Mouse (Mus musculus): ENCODE results near the gene Cpsf6. TPM values are rescaled to one million over a fixed set of nuclear protein-coding genes. Genes with fewer than 3 reads are reported as not detected.
"Not testable (repeated sequence)": the region's sequence is repeated elsewhere in the genome, so short reads cannot be mapped to it uniquely, and the experiment has no call there.

The Cpsf6 gene
- total RNA-seq, 1 experiment from 2014 or later: 152 TPM

GRCm38 (mm10) chr10:117402403-117403333 lies 22.9 kb upstream of the Cpsf6 start:
- peak; percentile 46; the same call in 1 of the 2 replicates for ATAC-seq (replicated peaks; ENCODE audit: low read depth, poor library complexity, severe bottlenecking)

GRCm38 (mm10) chr10:117401364-117401763 lies 21.5 kb upstream of the Cpsf6 start:
- ATAC-seq (replicated peaks; ENCODE audit: low read depth, poor library complexity, severe bottlenecking): no peak

GRCm38 (mm10) chr10:117400246-117400954 lies 20.6 kb upstream of the Cpsf6 start:
- ATAC-seq (replicated peaks; ENCODE audit: low read depth, poor library complexity, severe bottlenecking): no peak

DNA sequence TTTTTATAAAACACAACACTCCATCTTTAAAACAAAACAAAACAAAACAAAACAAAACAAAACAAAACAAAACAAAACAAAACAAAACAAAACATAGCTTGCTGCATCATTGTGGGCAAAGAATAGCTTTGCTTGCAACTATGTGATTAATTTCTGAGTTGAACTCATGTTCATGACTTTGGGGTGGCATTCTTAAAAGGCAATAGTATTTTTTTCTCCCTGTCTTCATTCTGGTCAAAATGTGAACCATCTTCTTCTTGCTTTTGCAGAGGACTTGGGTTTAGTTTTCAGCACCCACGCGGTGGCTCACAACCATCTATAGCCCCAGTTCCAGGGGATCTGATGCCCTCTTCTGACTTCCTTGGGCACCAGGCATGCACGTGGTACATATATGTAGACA lies 20.0 kb upstream of the Cpsf6 start:
- no peak for ATAC-seq (replicated peaks; ENCODE audit: low read depth, poor library complexity, severe bottlenecking)

GRCm38 (mm10) chr10:117399196-117399595 lies 19.4 kb upstream of the Cpsf6 start:
- ATAC-seq (replicated peaks; ENCODE audit: low read depth, poor library complexity, severe bottlenecking): no peak

DNA sequence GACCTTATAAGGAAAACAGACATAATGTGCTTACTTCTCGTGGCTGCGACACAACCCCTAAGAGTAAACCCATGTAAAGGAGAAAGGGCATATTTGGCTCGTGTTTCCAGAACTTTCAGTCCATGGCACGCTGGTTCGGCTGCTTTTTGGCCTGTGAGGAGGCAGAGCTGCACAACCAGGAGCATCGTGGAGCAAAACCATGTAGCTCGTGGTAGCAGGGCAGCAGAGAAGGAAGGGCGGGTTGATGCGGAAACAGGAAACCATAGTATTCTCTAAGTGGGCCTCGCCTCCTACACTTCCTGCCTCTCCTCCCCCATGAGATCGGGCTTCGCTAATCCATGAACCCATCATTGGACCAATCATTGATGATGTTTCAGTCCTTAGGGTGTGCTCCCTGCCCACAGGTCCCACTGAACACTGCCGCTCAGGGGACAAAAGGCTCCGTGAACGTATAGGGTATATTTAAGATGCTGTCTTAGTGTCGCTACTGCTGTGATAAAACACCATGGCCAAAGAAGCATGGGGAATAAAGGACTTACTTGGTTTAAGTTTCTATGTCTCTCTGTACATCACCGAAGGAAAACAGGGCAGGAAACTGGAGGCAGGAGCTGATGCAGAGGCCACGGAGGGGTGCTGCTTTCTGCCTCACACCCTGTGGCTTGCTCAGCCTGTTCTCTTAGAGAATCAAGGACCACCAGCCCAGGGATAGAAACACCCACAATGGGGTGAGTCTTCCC lies 18.4 kb upstream of the Cpsf6 start:
- 0 out of 2 replicates have a peak, but pooled peaks have one; percentile 15 for ATAC-seq (replicated peaks; ENCODE audit: low read depth, poor library complexity, severe bottlenecking)

- peak; percentile 34; the same call in 1 of the 2 replicates for ATAC-seq (replicated peaks; ENCODE audit: low read depth, poor library complexity, severe bottlenecking)
These were observed 17.4 kb upstream of the Cpsf6 start for GRCm38 (mm10) chr10:117397106-117397625.

- ATAC-seq (replicated peaks; ENCODE audit: low read depth, poor library complexity, severe bottlenecking): no peak
These were observed 16.7 kb upstream of the Cpsf6 start for GRCm38 (mm10) chr10:117396386-117397048.

DNA sequence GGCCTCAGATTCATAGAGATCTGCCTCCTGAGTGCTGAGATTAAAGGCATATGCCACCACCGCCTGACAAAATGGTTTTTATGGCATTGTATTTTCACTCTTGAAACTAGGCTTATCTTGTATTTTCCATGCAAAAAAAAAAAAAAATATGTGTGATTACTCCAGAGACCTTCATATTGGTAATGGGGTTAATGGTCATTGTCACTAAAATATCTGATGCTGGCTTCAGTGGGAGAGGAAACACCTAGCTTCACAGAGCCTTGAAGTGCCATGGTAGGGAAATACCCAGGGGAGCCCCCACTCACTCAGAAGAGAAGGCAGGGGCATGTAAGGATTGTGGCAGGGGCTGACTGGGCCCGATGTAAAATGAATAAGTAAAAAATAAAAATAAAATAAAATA lies 16.0 kb upstream of the Cpsf6 start:
- no peak for ATAC-seq (replicated peaks; ENCODE audit: low read depth, poor library complexity, severe bottlenecking)

DNA sequence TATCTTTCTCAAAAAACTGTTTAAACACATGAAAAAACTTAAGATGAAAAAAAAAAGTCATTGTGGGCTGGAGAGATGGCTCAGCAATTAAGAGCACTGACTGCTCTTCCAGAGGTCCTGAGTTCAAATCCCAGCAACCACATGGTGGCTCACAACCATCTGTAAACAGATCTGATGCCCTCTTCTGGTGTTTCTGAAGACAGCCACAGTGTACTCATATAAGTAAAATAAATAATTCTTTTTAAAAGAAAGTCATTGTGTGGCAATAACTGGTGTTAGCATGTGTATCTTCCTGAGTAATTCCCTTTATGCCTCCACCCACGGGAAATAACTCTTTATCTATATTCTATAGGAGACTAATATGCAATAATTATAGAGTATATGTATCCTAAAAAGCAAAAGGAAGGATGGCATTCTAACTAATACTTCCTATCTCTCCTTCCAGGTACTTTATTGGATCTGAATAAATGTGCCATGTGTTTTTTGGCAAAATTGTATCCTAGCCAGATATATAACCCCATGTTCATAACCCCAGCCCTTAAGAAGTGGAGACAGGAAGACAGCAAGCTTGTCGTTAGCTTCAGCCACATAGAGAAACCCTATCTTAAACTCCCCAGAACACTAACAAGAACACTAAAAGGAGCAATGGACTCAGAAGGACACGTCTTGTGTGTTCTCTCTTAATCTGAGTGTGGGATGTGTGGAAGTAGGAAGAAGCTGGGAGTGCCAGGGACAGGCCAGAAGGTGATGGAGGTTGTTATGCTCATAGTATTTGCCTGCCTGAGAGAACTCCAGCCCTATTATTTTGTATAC lies 15.1 kb upstream of the Cpsf6 start:
- ATAC-seq (replicated peaks; ENCODE audit: low read depth, poor library complexity, severe bottlenecking): no peak

GRCm38 (mm10) chr10:117393891-117394395 lies 14.1 kb upstream of the Cpsf6 start:
- no peak for ATAC-seq (replicated peaks; ENCODE audit: low read depth, poor library complexity, severe bottlenecking)

DNA sequence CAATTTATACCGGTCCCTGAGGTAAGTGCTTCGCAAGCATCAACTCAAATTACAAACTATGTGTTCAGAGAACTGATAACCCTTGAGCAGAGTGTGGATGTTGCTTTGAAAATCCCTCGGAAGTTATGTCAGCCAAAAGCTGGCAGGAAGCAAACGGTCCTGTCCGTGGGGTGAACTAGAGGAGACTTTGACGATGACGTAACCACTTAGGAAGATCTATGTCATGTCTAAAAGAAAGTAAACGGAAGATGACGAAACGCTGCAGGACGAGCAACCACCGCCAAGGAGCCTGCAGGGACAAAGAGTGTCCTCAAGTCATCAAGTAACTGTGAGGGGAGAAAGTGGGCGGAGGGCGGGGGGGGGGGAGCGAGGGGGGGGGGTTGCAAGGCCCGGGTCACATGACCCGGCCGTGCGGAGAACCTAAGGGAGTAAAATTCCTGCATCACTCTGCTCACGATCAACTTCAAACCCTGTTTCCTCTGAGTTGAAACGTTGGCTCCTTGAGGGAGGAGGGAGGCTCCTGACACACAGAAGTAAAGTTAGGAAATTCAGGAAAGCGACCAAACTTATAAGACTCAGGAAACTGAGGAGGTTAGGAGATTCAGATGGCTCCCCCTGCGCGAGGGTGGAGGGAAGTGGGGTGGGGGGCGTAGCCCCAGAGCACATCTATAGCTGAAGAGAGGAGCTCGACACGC lies 13.5 kb upstream of the Cpsf6 start:
- ATAC-seq (replicated peaks; ENCODE audit: low read depth, poor library complexity, severe bottlenecking): peak; percentile 93

GRCm38 (mm10) chr10:117392832-117393195 lies 13.0 kb upstream of the Cpsf6 start:
- ATAC-seq (replicated peaks; ENCODE audit: low read depth, poor library complexity, severe bottlenecking): peak; percentile 27

DNA sequence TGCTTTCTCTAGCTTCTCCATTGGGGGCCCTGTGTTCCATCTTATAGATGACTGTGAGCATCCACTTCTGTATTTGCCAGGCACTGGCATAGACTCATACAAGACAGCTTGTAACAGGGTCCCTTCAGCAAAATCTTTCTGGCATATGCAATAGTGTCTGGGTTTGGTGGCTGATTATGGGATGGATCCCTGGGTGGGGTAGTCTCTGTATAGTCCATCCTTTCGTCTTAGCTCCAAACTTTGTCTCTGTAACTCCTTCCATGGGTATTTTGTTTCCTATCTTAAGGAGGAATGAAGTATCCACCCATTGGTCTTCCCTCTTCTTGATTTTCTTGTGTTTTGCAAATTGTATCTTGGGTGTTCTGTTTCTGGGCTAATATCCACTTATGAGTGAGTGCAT lies 12.6 kb upstream of the Cpsf6 start:
- not testable (repeated sequence) for ATAC-seq (replicated peaks; ENCODE audit: low read depth, poor library complexity, severe bottlenecking)

- ATAC-seq (replicated peaks; ENCODE audit: low read depth, poor library complexity, severe bottlenecking): no peak
These were observed 12.0 kb upstream of the Cpsf6 start for GRCm38 (mm10) chr10:117391801-117392200.

- no peak for ATAC-seq (replicated peaks; ENCODE audit: low read depth, poor library complexity, severe bottlenecking)
These were observed 11.2 kb upstream of the Cpsf6 start for GRCm38 (mm10) chr10:117391057-117391456.

GRCm38 (mm10) chr10:117389904-117390875 lies 10.4 kb upstream of the Cpsf6 start:
- no peak for ATAC-seq (replicated peaks; ENCODE audit: low read depth, poor library complexity, severe bottlenecking)

All from common myeloid progenitor, adult 5-6 weeks (primary cell).